Mouse (Mus musculus): ENCODE measurements around the gene Otop1. TPM values are rescaled to one million over a fixed set of nuclear protein-coding genes. Genes with fewer than 3 reads are reported as not detected.
A peak's percentile ranks its signal among the peaks of the same experiment; 100 is the strongest.

The Otop1 gene
- polyA plus RNA-seq, 1 experiment from 2014 or later, result not detected

GRCm38 (mm10) chr5:38301761-38302411 lies 26.1 kb downstream of the Otop1 start:
- no peaks in the 10 kb centered on the region for H3K36me3 ChIP-seq
- no peaks in the 10 kb centered on the region for H3K27me3 ChIP-seq
- WGBS, result 87% methylated on average over 12 of the region's 12 CpGs

GRCm38 (mm10) chr5:38302651-38303050 lies 26.9 kb downstream of the Otop1 start:
- 51% methylated on average over 12 of the region's 12 CpGs for WGBS
- Histone ChIP-seq H3K4me3 (no peak overlapping the region), H3K9me3 (replicated peaks) (no peaks in the 10 kb centered on the region), H3K27me3 (no peaks in the 10 kb centered on the region), H3K36me3 (no peaks in the 10 kb centered on the region), H3K9ac (no peak overlapping the region), H3K4me2 (no peak overlapping the region), H3K4me1 (replicated peaks) (no peaks in the 10 kb centered on the region), H3K27ac (no peak overlapping the region)
- no peak for ATAC-seq (replicated peaks; ENCODE audit: insufficient number of reproducible peaks, insufficient read depth, low FRiP score, low read depth)

More at GRCm38 (mm10) chr5:38301761-38302411, 26.1 kb downstream of the Otop1 start:
- no peak overlapping the region for H3K4me3 ChIP-seq
- no peaks in the 10 kb centered on the region for H3K4me1 ChIP-seq (replicated peaks)
- H3K4me2 ChIP-seq, result no peak overlapping the region
- no peak for ATAC-seq (replicated peaks; ENCODE audit: insufficient number of reproducible peaks, insufficient read depth, low FRiP score, low read depth)
- no peak overlapping the region for H3K27ac ChIP-seq
- no peak overlapping the region for H3K9ac ChIP-seq
- no peaks in the 10 kb centered on the region for H3K9me3 ChIP-seq (replicated peaks)

- no peaks in the 10 kb centered on the region for H3K9me3 ChIP-seq (replicated peaks)
- no peak overlapping the region for H3K27ac ChIP-seq
- ATAC-seq (replicated peaks; ENCODE audit: insufficient number of reproducible peaks, insufficient read depth, low FRiP score, low read depth), result no peak
- no peak overlapping the region for H3K9ac ChIP-seq
- no peaks in the 10 kb centered on the region for H3K36me3 ChIP-seq
- WGBS, result 53% methylated on average over 2 of the region's 2 CpGs
- H3K27me3 ChIP-seq, result peaks cover 5% of the 10 kb centered on the region; the same call in 1 of the 2 replicates
- no peaks in the 10 kb centered on the region for H3K4me1 ChIP-seq (replicated peaks)
- no peak overlapping the region for H3K4me3 ChIP-seq
- no peak overlapping the region for H3K4me2 ChIP-seq
Observed at GRCm38 (mm10) chr5:38305241-38305640, 29.5 kb downstream of the Otop1 start.

- Histone ChIP-seq H3K27me3 (peaks cover 5% of the 10 kb centered on the region), H3K4me1 (replicated peaks) (no peaks in the 10 kb centered on the region), H3K4me3 (peak overlapping the region; percentile 49), H3K27ac (no peak overlapping the region), H3K9me3 (replicated peaks) (no peaks in the 10 kb centered on the region), H3K9ac (peak overlapping the region; percentile 40; the same call in 1 of the 2 replicates), H3K36me3 (no peaks in the 10 kb centered on the region), H3K4me2 (peak overlapping the region; percentile 78)
- peak; percentile 69 for ATAC-seq (replicated peaks; ENCODE audit: insufficient number of reproducible peaks, insufficient read depth, low FRiP score, low read depth)
- 8% methylated on average over 26 of the region's 26 CpGs for WGBS
Observed at GRCm38 (mm10) chr5:38307255-38308101, 31.7 kb downstream of the Otop1 start.

- no peaks in the 10 kb centered on the region for H3K36me3 ChIP-seq
- WGBS, result 45% methylated on average over 5 of the region's 5 CpGs
- peaks cover 5% of the 10 kb centered on the region for H3K27me3 ChIP-seq
- H3K9ac ChIP-seq, result no peak overlapping the region
- H3K4me2 ChIP-seq, result no peak overlapping the region
- H3K4me1 ChIP-seq (replicated peaks), result no peaks in the 10 kb centered on the region
- H3K9me3 ChIP-seq (replicated peaks), result no peaks in the 10 kb centered on the region
- no peak overlapping the region for H3K4me3 ChIP-seq
- no peak for ATAC-seq (replicated peaks; ENCODE audit: insufficient number of reproducible peaks, insufficient read depth, low FRiP score, low read depth)
- no peak overlapping the region for H3K27ac ChIP-seq
Observed at GRCm38 (mm10) chr5:38308873-38309272, 33.1 kb downstream of the Otop1 start.

GRCm38 (mm10) chr5:38309795-38310194 lies 34.0 kb downstream of the Otop1 start:
- Histone ChIP-seq H3K36me3 (no peaks in the 10 kb centered on the region), H3K4me2 (no peak overlapping the region), H3K9ac (no peak overlapping the region), H3K27me3 (peaks cover 5% of the 10 kb centered on the region), H3K9me3 (replicated peaks) (no peaks in the 10 kb centered on the region), H3K4me3 (no peak overlapping the region), H3K27ac (no peak overlapping the region), H3K4me1 (replicated peaks) (no peaks in the 10 kb centered on the region)
- no peak for ATAC-seq (replicated peaks; ENCODE audit: insufficient number of reproducible peaks, insufficient read depth, low FRiP score, low read depth)
- 55% methylated on average over 3 of the region's 3 CpGs for WGBS

GRCm38 (mm10) chr5:38318966-38319786 lies 43.4 kb downstream of the Otop1 start, which contains the start of gene Drd5:
Gene Drd5 (plus strand): TSS chr5:38319367.
- no peak for ATAC-seq (replicated peaks; ENCODE audit: insufficient number of reproducible peaks, insufficient read depth, low FRiP score, low read depth)
- H3K27me3 ChIP-seq, result peaks cover 73% of the 10 kb centered on the region
- peak within 1 kb of the TSS; percentile 58 for H3K4me2 ChIP-seq
- no peaks in the 10 kb centered on the region for H3K9me3 ChIP-seq (replicated peaks)
- no peak within 1 kb of the TSS for H3K9ac ChIP-seq
- H3K4me1 ChIP-seq (replicated peaks), result peaks cover 6% of the 10 kb centered on the region; the same call in 1 of the 2 replicates
- H3K4me3 ChIP-seq, result peak within 1 kb of the TSS; percentile 34
- H3K36me3 ChIP-seq, result no peaks in the 10 kb centered on the region
- WGBS, result 2% methylated on average over 67 of the region's 67 CpGs
- no peak within 1 kb of the TSS for H3K27ac ChIP-seq

GRCm38 (mm10) chr5:38333381-38333780 lies 57.6 kb downstream of the Otop1 start:
- Histone ChIP-seq H3K9me3 (replicated peaks) (no peaks in the 10 kb centered on the region), H3K36me3 (no peaks in the 10 kb centered on the region), H3K4me2 (no peak overlapping the region), H3K4me1 (replicated peaks) (no peaks in the 10 kb centered on the region), H3K9ac (no peak overlapping the region), H3K27ac (no peak overlapping the region), H3K4me3 (no peak overlapping the region), H3K27me3 (peaks cover 6% of the 10 kb centered on the region; the same call in 1 of the 2 replicates)
- ATAC-seq (replicated peaks; ENCODE audit: insufficient number of reproducible peaks, insufficient read depth, low FRiP score, low read depth), result no peak
- 54% methylated on average over 4 of the region's 4 CpGs for WGBS

GRCm38 (mm10) chr5:38334582-38334981 lies 58.8 kb downstream of the Otop1 start:
- no peak for ATAC-seq (replicated peaks; ENCODE audit: insufficient number of reproducible peaks, insufficient read depth, low FRiP score, low read depth)
- H3K9me3 ChIP-seq (replicated peaks), result no peaks in the 10 kb centered on the region
- no peak overlapping the region for H3K9ac ChIP-seq
- peaks cover 6% of the 10 kb centered on the region; the same call in 1 of the 2 replicates for H3K27me3 ChIP-seq
- H3K4me3 ChIP-seq, result no peak overlapping the region
- H3K4me1 ChIP-seq (replicated peaks), result no peaks in the 10 kb centered on the region
- no peak overlapping the region for H3K4me2 ChIP-seq
- no peak overlapping the region for H3K27ac ChIP-seq
- no peaks in the 10 kb centered on the region for H3K36me3 ChIP-seq
- WGBS, result 23% methylated on average over 1 of the region's 1 CpGs

- no peak overlapping the region for H3K27ac ChIP-seq
- no peaks in the 10 kb centered on the region for H3K27me3 ChIP-seq
- no peak overlapping the region for H3K4me2 ChIP-seq
- H3K36me3 ChIP-seq, result no peaks in the 10 kb centered on the region
- 65% methylated on average over 3 of the region's 3 CpGs for WGBS
- no peaks in the 10 kb centered on the region for H3K4me1 ChIP-seq (replicated peaks)
- no peak for ATAC-seq (replicated peaks; ENCODE audit: insufficient number of reproducible peaks, insufficient read depth, low FRiP score, low read depth)
- no peak overlapping the region for H3K4me3 ChIP-seq
- H3K9ac ChIP-seq, result no peak overlapping the region
- no peaks in the 10 kb centered on the region for H3K9me3 ChIP-seq (replicated peaks)
Observed at GRCm38 (mm10) chr5:38343101-38343500, 67.3 kb downstream of the Otop1 start.
